Mouse (Mus musculus) liver, embryonic 16.5 days (tissue): Measurements from ENCODE around the gene Adgrg6. TPM values are rescaled to one million over a fixed set of nuclear protein-coding genes. Genes with fewer than 3 reads are reported as not detected.

Source experiments
- ATAC-seq: fragments of 200-750 bp; cut with Nextera tagmentation; 2 replicates; pipeline ENCODE4 v1.8.0; 2017; ENCODE audit warnings: low read depth, mild to moderate bottlenecking, moderate number of reproducible peaks, moderate library complexity
- H3K27ac ChIP-seq: fragments of 300-500 bp; sonication (generic); 2 replicates; pipeline ENCODE4 v1.5.1; 2014; ENCODE audit warnings: mild to moderate bottlenecking, low read length
- H3K27me3 ChIP-seq: fragments of 300-500 bp; sonication (generic); 2 replicates; pipeline ENCODE4 v1.6.1; 2014; ENCODE audit warnings: low read depth, low read length, mixed read lengths; ENCODE audit not compliant: control insufficient read depth, insufficient read depth
- H3K36me3 ChIP-seq: fragments of 300-500 bp; sonication (generic); 2 replicates; pipeline ENCODE4 v1.6.1; 2014; ENCODE audit warnings: mild to moderate bottlenecking; ENCODE audit not compliant: control insufficient read depth, insufficient read depth
- H3K4me1 ChIP-seq: fragments of 300-500 bp; sonication (generic); 2 replicates; pipeline ENCODE4 v1.6.1; 2014; ENCODE audit warnings: low read depth, low read length, mixed read lengths; ENCODE audit not compliant: control insufficient read depth
- H3K4me2 ChIP-seq: fragments of 300-500 bp; sonication (generic); 2 replicates; pipeline ENCODE4 v1.6.1; 2014; ENCODE audit warnings: low read depth, low read length, mixed read lengths
- H3K4me3 ChIP-seq: fragments of 300-500 bp; sonication (generic); 2 replicates; pipeline ENCODE4 v1.5.1; 2014; ENCODE audit warnings: low read depth, mild to moderate bottlenecking, low read length
- H3K9ac ChIP-seq: fragments of 300-500 bp; sonication (generic); 2 replicates; pipeline ENCODE4 v1.6.1; 2014; ENCODE audit warnings: low read depth, low read length
- H3K9me3 ChIP-seq: fragments of 300-500 bp; sonication (generic); replicated peaks from 2 replicates; pipeline ENCODE4 v1.6.1; 2016; ENCODE audit warnings: low read length; ENCODE audit not compliant: control insufficient read depth
- WGBS: fragments of 180-500 bp; shearing (Covaris S2); extraction: QIAGEN DNeasy Blood & Tissue Kit; methylation state at CpG from one replicate; pipeline ENCODE4 v1.1.7; 2014; ENCODE audit not compliant: insufficient replicate concordance; 5-methylcytosine and 5-hydroxymethylcytosine counted together
- polyA plus RNA-seq: library from polyadenylated mRNA; unstranded; fragments of >200 nt; fragmentation: Nextera tagmentation; extraction: Ambion mirVana; gene quantifications from 2 replicates; pipeline ENCODE4 v1.2.1, GENCODE M21; 2015

Adgrg6 gene
- polyA plus RNA-seq, 1 experiment from 2014 or later = 0.63 TPM

DNA sequence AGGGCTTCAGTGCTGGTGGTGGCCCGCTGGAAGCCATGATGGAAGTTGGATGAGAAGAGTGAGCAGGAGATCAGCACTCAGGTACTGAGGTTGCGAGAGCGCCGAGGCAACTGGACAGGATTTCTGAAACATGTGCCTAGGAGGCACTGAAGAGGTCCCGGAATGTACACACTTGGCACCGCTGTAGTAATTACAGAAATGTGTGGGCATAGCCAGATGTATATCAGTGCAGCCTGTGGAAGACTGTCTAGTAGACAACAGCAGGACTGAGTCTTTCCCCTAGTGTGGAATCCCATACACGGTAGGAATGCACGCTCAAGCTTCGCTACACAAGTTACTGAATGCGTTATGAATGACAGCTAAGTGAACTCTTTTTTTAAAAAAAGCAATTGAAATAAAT is 86.1 kb downstream of the Adgrg6 start:
- no peak for ATAC-seq
- Histone ChIP-seq H3K4me2 (no peak overlapping the region), H3K27me3 (no peaks in the 10 kb centered on the region), H3K36me3 (no peaks in the 10 kb centered on the region), H3K9me3 (no peaks in the 10 kb centered on the region), H3K27ac (no peak overlapping the region), H3K9ac (no peak overlapping the region), H3K4me3 (no peak overlapping the region), H3K4me1 (no peaks in the 10 kb centered on the region)
- WGBS = 76% methylated on average over 10 of the region's 10 CpGs

GRCm38 (mm10) chr10:14454481-14454880 is 91.0 kb downstream of the Adgrg6 start:
- Histone ChIP-seq H3K9me3 (no peaks in the 10 kb centered on the region), H3K4me1 (no peaks in the 10 kb centered on the region), H3K36me3 (no peaks in the 10 kb centered on the region), H3K4me2 (no peak overlapping the region), H3K27ac (no peak overlapping the region), H3K27me3 (no peaks in the 10 kb centered on the region), H3K4me3 (no peak overlapping the region), H3K9ac (no peak overlapping the region)
- 52% methylated on average over 4 of the region's 4 CpGs for WGBS
- no peak for ATAC-seq

GRCm38 (mm10) chr10:14451811-14452210 is 93.6 kb downstream of the Adgrg6 start:
- no peaks in the 10 kb centered on the region for H3K27me3 ChIP-seq
- H3K36me3 ChIP-seq = no peaks in the 10 kb centered on the region
- no peak overlapping the region for H3K4me2 ChIP-seq
- ATAC-seq = no peak
- WGBS = 20% methylated on average over 3 of the region's 3 CpGs
- no peak overlapping the region for H3K9ac ChIP-seq
- no peaks in the 10 kb centered on the region for H3K4me1 ChIP-seq
- H3K9me3 ChIP-seq = no peaks in the 10 kb centered on the region
- no peak overlapping the region for H3K4me3 ChIP-seq
- no peak overlapping the region for H3K27ac ChIP-seq

DNA sequence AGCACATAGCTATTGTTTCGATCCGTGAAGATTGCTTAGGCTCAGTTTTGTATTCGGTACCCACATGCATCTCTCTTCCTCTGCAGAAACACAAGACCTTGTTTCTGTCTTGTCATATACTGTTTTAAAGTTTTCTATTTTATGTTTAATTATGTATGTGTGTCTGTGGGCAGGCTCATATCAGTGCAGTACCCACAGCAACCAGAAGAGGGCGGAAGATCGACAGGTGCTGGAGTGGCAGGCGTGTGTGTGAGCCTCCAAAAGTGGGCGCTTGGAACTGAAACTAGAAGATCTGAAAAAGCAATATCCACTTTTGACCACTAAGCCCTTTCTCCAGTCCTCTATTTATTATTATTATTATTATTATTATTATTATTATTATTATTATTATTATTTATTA is 95.4 kb downstream of the Adgrg6 start:
- no peaks in the 10 kb centered on the region for H3K36me3 ChIP-seq
- H3K4me3 ChIP-seq = no peak overlapping the region
- no peaks in the 10 kb centered on the region for H3K27me3 ChIP-seq
- no peaks in the 10 kb centered on the region for H3K4me1 ChIP-seq
- H3K9ac ChIP-seq = no peak overlapping the region
- no peak overlapping the region for H3K4me2 ChIP-seq
- WGBS = 71% methylated on average over 7 of the region's 7 CpGs
- H3K9me3 ChIP-seq = no peaks in the 10 kb centered on the region
- no peak for ATAC-seq
- H3K27ac ChIP-seq = no peak overlapping the region

DNA sequence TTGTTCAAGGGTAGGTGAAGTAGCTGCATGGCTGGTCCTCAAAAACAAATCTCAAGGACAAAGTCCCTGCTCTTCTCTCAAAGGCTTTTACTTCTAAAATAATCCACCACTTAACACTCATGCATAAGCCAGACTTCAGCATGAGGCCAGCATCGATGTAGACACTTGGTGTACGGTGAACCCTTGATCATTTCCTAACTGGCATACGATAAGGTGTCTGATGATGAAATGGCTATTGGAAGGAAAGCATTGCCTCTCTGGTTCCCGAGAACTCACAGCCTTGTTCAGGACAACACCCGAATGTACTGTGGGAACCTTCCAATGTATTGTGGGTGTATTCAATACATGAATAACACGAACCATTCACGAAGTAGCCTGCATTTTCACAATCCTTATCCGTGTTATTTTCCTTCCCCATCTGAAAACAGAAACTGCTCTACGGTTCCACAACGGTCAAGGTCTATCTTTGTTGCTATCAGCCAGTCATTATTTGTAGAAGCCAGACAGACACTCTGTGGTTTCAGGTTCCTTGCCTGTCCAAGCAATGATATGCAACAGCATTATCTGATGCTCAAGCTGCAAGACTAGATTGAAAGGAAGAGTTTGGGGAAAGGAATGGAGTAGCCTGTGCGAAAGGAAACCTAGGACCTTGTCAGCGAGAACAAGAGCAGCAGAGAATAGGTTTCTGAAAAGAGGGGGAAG is 99.7 kb downstream of the Adgrg6 start:
- Histone ChIP-seq H3K4me2 (peak overlapping the region; percentile 43), H3K4me3 (no peak overlapping the region), H3K27me3 (no peaks in the 10 kb centered on the region), H3K4me1 (no peaks in the 10 kb centered on the region), H3K27ac (no peak overlapping the region), H3K36me3 (no peaks in the 10 kb centered on the region), H3K9me3 (no peaks in the 10 kb centered on the region), H3K9ac (no peak overlapping the region)
- 26% methylated on average over 12 of the region's 12 CpGs for WGBS
- peak; percentile 63 for ATAC-seq

DNA sequence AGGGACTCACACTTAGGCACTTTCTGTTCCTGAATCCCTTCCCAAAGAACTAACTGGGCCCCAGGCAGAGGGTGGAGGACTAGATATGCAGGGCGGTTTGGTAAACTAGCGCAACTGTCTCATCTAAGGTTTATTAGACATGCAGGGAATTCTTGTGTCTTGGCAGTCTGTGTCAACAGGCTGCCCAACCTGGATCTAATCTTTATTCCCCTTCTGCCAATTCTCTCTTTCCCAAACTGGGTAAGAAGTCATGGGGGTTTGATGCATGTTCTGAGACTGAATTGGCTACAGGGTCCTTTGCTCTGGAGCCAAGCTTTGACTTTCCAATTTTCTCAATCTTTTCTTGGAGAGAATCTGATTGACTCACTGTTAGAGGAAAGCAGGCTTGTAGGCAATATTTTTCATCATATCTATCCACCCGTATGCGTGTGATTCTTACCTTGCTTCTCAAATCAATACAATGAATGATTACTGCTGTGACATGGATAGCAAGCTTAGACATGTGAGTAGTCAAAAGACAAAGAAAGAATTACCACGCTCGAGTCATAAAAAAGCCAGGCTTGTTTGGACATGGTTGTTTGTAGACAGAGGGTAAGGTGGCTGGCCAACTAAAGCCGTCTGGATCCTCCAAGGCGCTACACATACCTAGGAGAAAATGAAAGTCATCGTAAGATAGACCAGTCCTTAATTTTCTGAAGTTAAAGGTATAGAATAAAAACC is 104.4 kb downstream of the Adgrg6 start:
- WGBS = 77% methylated on average over 9 of the region's 9 CpGs
- no peak for ATAC-seq

DNA sequence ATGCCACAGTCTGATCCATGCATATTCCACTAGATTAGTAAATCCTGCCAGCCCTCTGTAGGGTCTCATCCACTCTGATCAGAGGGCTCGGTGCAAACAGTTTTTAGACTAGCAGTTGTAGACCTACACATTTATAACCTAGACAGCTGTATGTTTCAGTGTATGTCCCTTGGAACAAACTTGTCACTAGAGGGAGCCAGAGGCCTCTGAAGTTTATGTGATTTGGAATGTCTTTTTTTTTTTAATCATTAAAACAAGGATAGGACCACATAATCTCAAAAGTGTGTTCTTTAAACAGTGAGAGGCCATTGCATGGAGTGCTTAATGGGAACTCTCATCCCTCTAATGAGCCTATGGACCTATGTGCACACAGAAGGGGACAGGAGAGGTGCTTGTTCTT is 141.4 kb downstream of the Adgrg6 start:
- Histone ChIP-seq H3K9me3 (no peaks in the 10 kb centered on the region), H3K27me3 (no peaks in the 10 kb centered on the region), H3K4me3 (no peak overlapping the region), H3K4me2 (no peak overlapping the region), H3K27ac (no peak overlapping the region), H3K4me1 (no peaks in the 10 kb centered on the region), H3K36me3 (no peaks in the 10 kb centered on the region), H3K9ac (no peak overlapping the region)
- WGBS = 46% methylated on average over 1 of the region's 1 CpGs
- no peak for ATAC-seq

More for the DNA sequence above, 104.4 kb downstream of the Adgrg6 start:
- H3K36me3 ChIP-seq = no peaks in the 10 kb centered on the region
- no peak overlapping the region for H3K9ac ChIP-seq
- no peaks in the 10 kb centered on the region for H3K9me3 ChIP-seq
- H3K4me3 ChIP-seq = no peak overlapping the region
- no peak overlapping the region for H3K27ac ChIP-seq
- no peaks in the 10 kb centered on the region for H3K4me1 ChIP-seq
- no peaks in the 10 kb centered on the region for H3K27me3 ChIP-seq
- no peak overlapping the region for H3K4me2 ChIP-seq

GRCm38 (mm10) chr10:14401744-14402143 is 143.7 kb downstream of the Adgrg6 start:
- no peak overlapping the region for H3K4me2 ChIP-seq
- H3K36me3 ChIP-seq = no peaks in the 10 kb centered on the region
- no peak overlapping the region for H3K4me3 ChIP-seq
- no peak overlapping the region for H3K9ac ChIP-seq
- ATAC-seq = no peak
- no peak overlapping the region for H3K27ac ChIP-seq
- 60% methylated on average over 8 of the region's 8 CpGs for WGBS
- H3K9me3 ChIP-seq = no peaks in the 10 kb centered on the region
- H3K27me3 ChIP-seq = no peaks in the 10 kb centered on the region
- no peaks in the 10 kb centered on the region for H3K4me1 ChIP-seq

- Histone ChIP-seq H3K4me3 (no peak overlapping the region), H3K27me3 (no peaks in the 10 kb centered on the region), H3K4me1 (no peaks in the 10 kb centered on the region), H3K9me3 (no peaks in the 10 kb centered on the region), H3K4me2 (no peak overlapping the region), H3K9ac (no peak overlapping the region), H3K27ac (no peak overlapping the region), H3K36me3 (no peaks in the 10 kb centered on the region)
- ATAC-seq = no peak
- 9% methylated on average over 11 of the region's 11 CpGs for WGBS
Observed at GRCm38 (mm10) chr10:14391025-14391639, 154.3 kb downstream of the Adgrg6 start.
